13 mouse cellular contexts compared by ENCODE assay signal in the genomic region with DNA sequence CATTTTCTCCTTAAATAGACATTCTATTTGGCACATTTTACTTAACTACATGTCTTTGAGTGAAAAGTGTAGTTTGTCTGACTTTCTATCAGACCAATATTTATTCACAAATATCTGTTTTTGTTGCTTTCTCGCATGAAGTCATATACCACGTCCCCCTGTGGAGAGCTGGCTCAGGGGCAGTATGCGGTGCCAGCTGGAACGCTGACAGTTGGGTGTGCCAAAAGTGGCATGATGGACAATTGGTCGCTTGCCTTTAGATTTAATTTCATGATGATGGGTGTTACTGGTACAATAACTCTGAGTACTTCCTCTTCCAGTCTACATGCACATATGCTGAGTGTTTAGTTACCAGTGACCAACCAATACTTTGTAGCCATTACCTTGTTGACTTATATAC.
A peak's percentile ranks its signal among the peaks of the same experiment; 100 is the strongest.
DNase-seq lines count a peak whose midpoint lies in the region; ATAC-seq and TF ChIP-seq lines count a peak whose summit lies in the region.
"Had no signal": no experiment of that assay in that cellular context is flagged by ENCODE, and none has a peak within 500 bp of the region (broad histone marks: within the 10 kb centered on the region; RNA-seq: fewer than 3 reads in every experiment).

No protein-coding gene starts in this region.

- no peak for TF ChIP-seq CTCF in brain, embryonic 14.5 days (IDR thresholded peaks at IDR 0.05; ENCODE audit: borderline replicate concordance, extremely low read depth, insufficient read depth, insufficient read length)

- TF ChIP-seq POLR2A in brain, embryonic 14.5 days (IDR thresholded peaks at IDR 0.05; ENCODE audit: borderline replicate concordance, extremely low read depth, insufficient read depth, insufficient read length, poor library complexity, severe bottlenecking), result no peak

- DNase-seq in layer of hippocampus, postnatal 10 days (ENCODE audit: low spot score in 2 of 2), result peak; percentile 13 to 28
- no peak for DNase-seq in layer of hippocampus, adult 9-11 months
- peak; percentile 84 for DNase-seq in brain, embryonic 14.5 days (ENCODE audit: low read depth)
- DNase-seq in cerebellum, postnatal 10 days, result peak; percentile 94 to 95
- DNase-seq in left cerebral cortex, postnatal 14 days (ENCODE audit: low spot score in 2 of 2), result no peak
- no peak for DNase-seq in lung, postnatal 36 days
- DNase-seq: kidney, adult 2 months; kidney, postnatal 25 days; lung, adult 2 months; lung, postnatal 4 days; right cerebral cortex, adult 18-20 months; thymus, postnatal 14 days had no signal

- peak; percentile 90 for ATAC-seq in cerebellum, adult (ENCODE audit: insufficient number of reproducible peaks, low FRiP score, low TSS enrichment)

- intact Hi-C loops in left cerebral cortex, postnatal 14 days (cut with DNase I), result no loop called here

Comparison
In these comparisons a context has a peak if more than half of its experiments do, and no peak if none do; other contexts are left out.
1. DNase-seq: peak in layer of hippocampus, postnatal 10 days (2 of 2), brain, embryonic 14.5 days (single experiment) and cerebellum, postnatal 10 days (2 of 2); none in layer of hippocampus, adult 9-11 months (single experiment), left cerebral cortex, postnatal 14 days (0 of 2) and lung, postnatal 36 days (single experiment).